Mouse (Mus musculus) midbrain, embryonic 15.5 days (tissue): ENCODE measurements at regions not wholly inside any gene's neighbourhood (a gene's known extent, or its start where the extent isn't known, plus 50 kb on each side); places are given as distances from the start of the nearest gene placed in this dataset.

Experiments
- ATAC-seq: fragments of 200-750 bp; cut with Nextera tagmentation; replicated peaks from 2 replicates; pipeline ENCODE4 v1.8.0; 2017; ENCODE audit warnings: moderate TSS enrichment
- H3K27ac ChIP-seq: fragments of 300-500 bp; sonication (generic); 2 replicates; pipeline ENCODE4 v1.5.1; 2015; ENCODE audit warnings: mild to moderate bottlenecking, inconsistent platforms
- H3K27me3 ChIP-seq: fragments of 300-500 bp; sonication (generic); replicated peaks from 2 replicates; pipeline ENCODE4 v1.6.1; 2015; ENCODE audit warnings: inconsistent platforms
- H3K36me3 ChIP-seq: fragments of 300-500 bp; sonication (generic); replicated peaks from 2 replicates; pipeline ENCODE4 v1.6.1; 2015; ENCODE audit warnings: inconsistent platforms
- H3K4me1 ChIP-seq: fragments of 300-500 bp; sonication (generic); 2 replicates; pipeline ENCODE4 v1.6.1; 2015; ENCODE audit warnings: inconsistent platforms
- H3K4me2 ChIP-seq: fragments of 300-500 bp; sonication (generic); 2 replicates; pipeline ENCODE4 v1.6.1; 2015; ENCODE audit warnings: inconsistent platforms, mild to moderate bottlenecking, moderate library complexity
- H3K4me3 ChIP-seq: fragments of 300-500 bp; sonication (generic); 2 replicates; pipeline ENCODE4 v1.5.1; 2015; ENCODE audit warnings: mild to moderate bottlenecking, inconsistent platforms
- H3K9ac ChIP-seq: fragments of 300-500 bp; sonication (generic); 2 replicates; pipeline ENCODE4 v1.6.1; 2015; ENCODE audit warnings: mild to moderate bottlenecking, inconsistent platforms
- H3K9me3 ChIP-seq: fragments of 300-500 bp; sonication (generic); 2 replicates; pipeline ENCODE4 v1.6.1; 2016; ENCODE audit warnings: inconsistent platforms
- WGBS: fragments of 180-500 bp; shearing (Covaris S2); methylation state at CpG from one replicate; pipeline ENCODE4 v1.1.7; 2015; ENCODE audit warnings: mixed read lengths; 5-methylcytosine and 5-hydroxymethylcytosine counted together

DNA sequence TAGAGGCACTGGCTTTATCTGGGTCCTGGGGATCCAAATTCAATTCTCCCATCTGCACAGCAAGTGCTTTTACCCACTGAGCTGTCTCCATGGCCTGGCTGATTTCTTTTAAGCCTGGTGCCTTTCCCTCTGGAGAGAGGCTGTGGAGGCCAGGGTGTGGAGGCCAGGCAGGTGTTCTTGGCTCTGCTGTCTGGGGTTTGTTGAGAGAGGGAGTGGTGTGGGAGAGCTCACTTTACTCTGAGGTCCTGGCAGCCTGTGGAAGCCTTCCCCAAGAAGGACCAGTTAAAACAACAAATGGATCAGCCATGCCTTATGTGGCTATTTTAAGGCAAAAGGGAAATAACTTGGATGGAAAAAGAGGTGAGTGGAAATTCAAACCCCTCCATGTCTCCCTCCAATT, 86.5 kb downstream of the Rpl14 start:
- H3K36me3 ChIP-seq, result no peaks in the 10 kb centered on the region

DNA sequence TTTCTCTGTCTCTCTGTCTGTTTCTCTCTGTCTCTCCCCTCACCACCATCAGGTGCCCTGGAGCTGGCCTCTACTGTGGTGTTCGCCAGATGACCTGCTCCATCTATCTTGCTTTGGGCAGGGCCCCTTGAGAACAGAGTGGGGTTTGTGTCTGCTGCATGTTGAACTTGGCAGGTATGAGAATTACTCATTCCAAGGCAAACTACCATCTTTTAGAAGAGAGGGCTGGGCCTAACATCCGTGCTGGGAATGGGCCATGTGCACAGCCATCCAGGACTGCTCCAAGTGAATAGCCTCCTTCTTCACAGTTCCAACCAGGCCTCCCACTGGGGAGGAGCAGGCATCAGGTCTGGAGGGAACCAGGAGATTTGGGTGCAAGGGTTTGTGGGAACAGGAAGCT, 87.3 kb downstream of the Rpl14 start:
- H3K27me3 ChIP-seq, result no peaks in the 10 kb centered on the region
- H3K36me3 ChIP-seq, result no peaks in the 10 kb centered on the region
- no peak overlapping the region for H3K9ac ChIP-seq
- no peak overlapping the region for H3K27ac ChIP-seq
- 89% methylated on average over 2 of the region's 2 CpGs for WGBS
- no peak overlapping the region for H3K4me2 ChIP-seq
- ATAC-seq, result no peak
- H3K4me3 ChIP-seq, result no peak overlapping the region
- H3K9me3 ChIP-seq, result no peaks in the 10 kb centered on the region
- H3K4me1 ChIP-seq, result peaks cover 5% of the 10 kb centered on the region

More for the DNA sequence above, 86.5 kb downstream of the Rpl14 start:
- Histone ChIP-seq H3K27ac (no peak overlapping the region), H3K9me3 (no peaks in the 10 kb centered on the region), H3K9ac (no peak overlapping the region), H3K4me3 (no peak overlapping the region), H3K4me2 (no peak overlapping the region), H3K27me3 (no peaks in the 10 kb centered on the region), H3K4me1 (peaks cover 11% of the 10 kb centered on the region)
- no peak for ATAC-seq

DNA sequence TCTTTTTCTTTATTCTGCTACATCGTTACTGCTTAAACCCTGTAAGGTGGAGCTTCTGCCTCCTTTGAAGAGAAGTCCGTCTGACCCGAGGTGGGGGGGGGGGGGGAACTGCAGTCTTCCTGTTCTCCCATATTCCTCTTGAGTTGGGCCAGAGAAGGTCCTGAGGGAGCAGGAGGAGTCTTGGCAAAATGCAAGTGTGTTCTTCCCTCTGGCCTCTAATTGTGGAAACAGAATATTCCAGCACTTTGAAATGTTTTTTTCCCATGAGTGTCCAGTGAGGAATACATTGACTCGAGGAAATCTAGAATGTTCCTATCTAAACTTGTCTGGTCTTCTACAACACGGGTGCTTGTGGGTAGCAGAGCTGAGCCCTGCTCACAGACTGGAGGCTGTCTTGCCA, 90.0 kb downstream of the Rpl14 start:
- H3K4me1 ChIP-seq, result no peaks in the 10 kb centered on the region
- H3K4me3 ChIP-seq, result no peak overlapping the region
- ATAC-seq, result no peak
- H3K9ac ChIP-seq, result no peak overlapping the region
- H3K9me3 ChIP-seq, result no peaks in the 10 kb centered on the region
- 52% methylated on average over 5 of the region's 5 CpGs for WGBS
- no peaks in the 10 kb centered on the region for H3K27me3 ChIP-seq
- no peak overlapping the region for H3K4me2 ChIP-seq
- no peaks in the 10 kb centered on the region for H3K36me3 ChIP-seq
- H3K27ac ChIP-seq, result no peak overlapping the region

DNA sequence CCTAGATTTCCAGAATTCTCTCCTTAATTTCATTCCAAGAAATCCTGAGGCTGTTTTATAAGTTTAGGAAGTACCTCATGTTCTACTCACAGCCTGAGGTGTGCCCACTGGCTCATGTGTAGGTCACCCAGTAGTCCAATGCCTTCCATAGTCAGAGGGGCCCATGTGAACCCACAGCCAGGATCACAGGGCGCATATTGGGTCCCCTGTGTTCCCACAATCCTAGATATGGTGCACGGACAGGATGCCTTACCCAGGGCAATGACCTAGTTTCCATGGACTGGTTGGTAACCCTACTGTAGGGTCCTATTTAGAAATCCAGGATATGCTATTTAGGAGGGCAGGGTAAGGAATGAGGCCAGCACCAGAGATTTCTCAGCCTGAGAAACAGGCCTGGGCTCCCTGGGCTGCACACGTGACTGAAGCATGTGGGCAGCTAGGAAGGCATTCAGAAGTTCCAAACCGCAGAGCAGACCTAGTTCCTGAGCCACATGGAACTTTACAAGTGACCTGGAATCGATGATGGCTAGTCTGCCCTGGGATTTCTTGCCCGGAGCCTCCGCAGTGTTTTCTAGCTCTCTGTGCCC, 90.5 kb downstream of the Rpl14 start:
- H3K9me3 ChIP-seq, result no peaks in the 10 kb centered on the region
- no peak for ATAC-seq
- H3K4me1 ChIP-seq, result no peaks in the 10 kb centered on the region
- H3K4me2 ChIP-seq, result no peak overlapping the region
- H3K9ac ChIP-seq, result no peak overlapping the region
- no peak overlapping the region for H3K27ac ChIP-seq
- no peak overlapping the region for H3K4me3 ChIP-seq
- WGBS, result 88% methylated on average over 7 of the region's 7 CpGs
- no peaks in the 10 kb centered on the region for H3K36me3 ChIP-seq
- no peaks in the 10 kb centered on the region for H3K27me3 ChIP-seq

DNA sequence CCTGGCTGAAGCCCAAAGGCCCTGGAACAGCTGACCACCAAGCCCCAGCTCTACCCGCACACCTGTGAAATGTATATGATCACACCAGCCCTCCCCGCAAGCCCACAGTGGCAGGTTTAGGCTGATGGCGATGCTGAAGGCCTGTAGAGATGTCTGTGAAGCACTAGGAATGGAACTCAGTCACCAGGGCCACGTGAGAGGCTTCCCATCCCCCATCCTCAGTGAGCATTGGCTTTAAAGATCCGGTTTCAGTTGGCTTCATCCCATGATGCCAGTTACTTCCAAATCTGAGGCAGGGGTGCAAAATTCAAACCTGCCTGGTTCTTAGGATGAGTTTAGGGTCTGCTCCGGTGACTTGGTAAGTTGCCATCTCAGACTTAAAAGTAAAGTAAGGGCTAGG, 91.9 kb downstream of the Rpl14 start:
- Histone ChIP-seq H3K27me3 (no peaks in the 10 kb centered on the region), H3K9ac (no peak overlapping the region), H3K4me2 (no peak overlapping the region), H3K27ac (no peak overlapping the region), H3K9me3 (no peaks in the 10 kb centered on the region), H3K4me1 (no peaks in the 10 kb centered on the region), H3K4me3 (no peak overlapping the region), H3K36me3 (no peaks in the 10 kb centered on the region)
- 66% methylated on average over 6 of the region's 6 CpGs for WGBS
- ATAC-seq, result no peak

DNA sequence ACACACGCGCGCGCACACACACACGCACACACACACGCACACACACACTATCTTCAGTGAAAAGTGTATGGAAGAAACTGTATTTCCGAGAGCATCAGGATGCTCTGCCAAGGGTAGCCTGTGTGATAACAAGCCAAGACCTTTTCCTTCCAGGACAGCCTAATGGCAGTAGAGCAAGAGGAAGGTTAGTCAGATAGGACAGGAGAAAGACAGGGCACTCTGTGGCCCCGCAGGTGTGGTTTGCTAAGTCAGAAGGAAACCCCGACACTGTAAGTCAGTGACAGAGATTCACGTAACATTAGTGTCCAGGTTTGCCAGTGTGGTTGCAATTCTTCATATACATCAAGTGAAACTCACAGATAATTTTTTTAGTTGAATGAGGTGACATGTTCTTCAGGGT, 92.8 kb downstream of the Rpl14 start:
- ATAC-seq, result no peak
- no peak overlapping the region for H3K9ac ChIP-seq
- no peaks in the 10 kb centered on the region for H3K4me1 ChIP-seq
- H3K27me3 ChIP-seq, result no peaks in the 10 kb centered on the region
- no peak overlapping the region for H3K4me2 ChIP-seq
- 93% methylated on average over 10 of the region's 10 CpGs for WGBS
- H3K36me3 ChIP-seq, result no peaks in the 10 kb centered on the region
- no peak overlapping the region for H3K27ac ChIP-seq
- H3K9me3 ChIP-seq, result no peaks in the 10 kb centered on the region
- no peak overlapping the region for H3K4me3 ChIP-seq

DNA sequence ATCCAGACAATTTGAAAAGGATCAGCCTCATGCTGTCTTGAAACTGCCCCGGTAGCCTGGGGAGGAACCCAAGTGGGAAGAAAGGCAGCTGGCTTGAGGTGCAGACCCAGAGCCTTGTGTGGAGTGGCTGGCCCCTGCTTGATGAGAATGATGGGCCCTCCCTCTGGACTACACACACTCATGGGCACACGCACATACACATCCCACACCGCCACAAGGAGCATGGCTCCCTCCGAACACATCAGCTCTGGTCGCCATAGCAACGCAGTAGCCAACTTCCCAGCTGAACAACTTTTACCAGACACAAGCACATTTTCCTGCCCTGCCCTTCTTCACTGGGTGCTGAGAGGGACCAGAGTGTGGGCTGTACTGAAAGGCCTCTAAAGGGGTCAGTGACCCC, 101.2 kb downstream of the Rpl14 start:
- Histone ChIP-seq H3K9ac (no peak overlapping the region), H3K27ac (peak overlapping the region; percentile 66), H3K27me3 (no peaks in the 10 kb centered on the region), H3K9me3 (no peaks in the 10 kb centered on the region), H3K4me3 (no peak overlapping the region), H3K36me3 (no peaks in the 10 kb centered on the region), H3K4me2 (peak overlapping the region; percentile 22), H3K4me1 (peaks cover 45% of the 10 kb centered on the region)
- WGBS, result 6% methylated on average over 6 of the region's 6 CpGs
- ATAC-seq, result peak; percentile 83

DNA sequence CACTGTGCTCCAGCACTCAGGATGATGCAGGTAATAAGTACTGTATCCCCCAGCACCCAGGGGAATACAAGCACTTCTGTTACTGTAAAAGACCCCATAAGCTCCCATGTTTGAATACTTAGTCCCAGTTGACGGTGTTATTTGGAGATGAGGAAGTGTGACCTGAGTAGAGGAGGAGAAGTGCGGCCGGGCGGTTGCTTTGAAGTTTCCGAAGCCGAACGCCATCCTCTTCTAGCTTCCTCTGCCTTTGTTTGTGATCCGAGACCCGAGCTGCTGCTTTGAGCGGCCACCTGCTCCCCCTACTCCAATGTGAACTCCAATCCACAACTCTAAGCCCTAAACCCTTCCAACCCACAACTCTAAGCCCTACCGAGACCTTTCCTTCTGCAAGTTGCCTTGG, 103.6 kb downstream of the Rpl14 start:
- Histone ChIP-seq H3K4me1 (peaks cover 46% of the 10 kb centered on the region), H3K4me3 (no peak overlapping the region), H3K9me3 (no peaks in the 10 kb centered on the region), H3K36me3 (no peaks in the 10 kb centered on the region), H3K4me2 (peak overlapping the region; percentile 55), H3K9ac (no peak overlapping the region), H3K27ac (no peak overlapping the region), H3K27me3 (no peaks in the 10 kb centered on the region)
- ATAC-seq, result no peak
- 3% methylated on average over 11 of the region's 11 CpGs for WGBS

DNA sequence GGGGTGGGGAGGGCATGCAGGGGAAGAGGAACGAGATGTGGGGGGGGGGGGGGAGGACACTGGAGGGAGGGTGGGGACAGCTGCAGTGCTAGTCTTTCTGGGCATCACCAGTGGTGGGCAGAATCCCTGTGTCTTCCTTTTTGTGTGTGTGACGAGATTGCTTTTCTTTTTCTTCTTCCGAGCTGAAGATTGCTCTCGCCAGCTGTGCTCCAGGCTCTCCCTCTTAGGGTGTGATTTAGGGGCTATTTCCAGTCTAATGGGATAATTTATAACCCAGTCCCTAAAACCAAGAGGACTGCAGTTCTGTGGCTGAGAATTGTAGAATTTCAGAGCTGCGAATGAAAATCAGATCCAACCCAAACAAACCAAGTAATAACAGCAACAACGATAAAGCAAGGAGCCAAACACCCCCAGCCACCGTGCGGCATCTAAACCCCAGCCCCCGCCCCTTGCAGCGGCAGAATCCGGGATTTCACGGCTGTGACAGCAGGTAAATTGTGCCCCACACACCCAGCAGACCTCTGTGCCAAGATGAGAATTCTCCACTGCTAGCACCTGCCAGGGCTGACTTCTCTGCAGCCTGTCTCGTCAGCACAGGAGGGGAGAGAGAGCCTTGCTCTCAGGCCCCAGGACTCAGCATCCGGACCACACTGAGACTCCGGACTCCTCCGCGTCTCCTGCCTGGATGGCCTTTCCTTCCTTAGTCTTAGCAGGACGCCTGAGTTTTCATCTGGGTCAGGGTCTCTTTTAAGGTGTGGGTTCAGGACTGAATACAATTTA, 104.3 kb downstream of the Rpl14 start:
- H3K9ac ChIP-seq, result peak overlapping the region; percentile 31; the same call in 1 of the 2 replicates
- H3K9me3 ChIP-seq, result no peaks in the 10 kb centered on the region
- H3K4me1 ChIP-seq, result peaks cover 46% of the 10 kb centered on the region
- WGBS, result under 1% methylated on average over 18 of the region's 18 CpGs
- peak overlapping the region; percentile 16; the same call in 1 of the 2 replicates for H3K27ac ChIP-seq
- H3K4me2 ChIP-seq, result peak overlapping the region; percentile 55
- ATAC-seq, result 0 out of 2 replicates have a peak, but pooled peaks have one; percentile 27
- H3K4me3 ChIP-seq, result peak overlapping the region; percentile 27
- H3K36me3 ChIP-seq, result no peaks in the 10 kb centered on the region
- H3K27me3 ChIP-seq, result no peaks in the 10 kb centered on the region

DNA sequence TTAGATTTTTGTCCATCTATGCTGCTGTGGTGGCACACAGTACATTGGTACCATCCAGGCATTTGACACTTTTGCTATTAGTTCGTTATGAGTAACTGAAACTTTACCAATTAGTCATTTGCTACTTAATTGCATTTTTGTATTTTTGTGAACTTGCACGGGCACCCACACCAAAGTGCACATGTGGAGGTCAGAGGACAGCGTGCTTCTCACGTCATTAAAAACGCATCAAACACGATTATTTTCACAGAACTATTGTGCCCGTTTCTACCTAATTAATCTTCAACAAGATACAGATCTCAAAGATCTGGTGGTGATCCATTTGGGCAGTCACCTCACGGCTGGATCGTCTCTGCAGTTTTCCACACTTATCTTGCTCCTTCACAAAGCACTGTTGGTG, 105.1 kb downstream of the Rpl14 start:
- WGBS, result 25% methylated on average over 9 of the region's 9 CpGs
- H3K27me3 ChIP-seq, result no peaks in the 10 kb centered on the region
- no peak overlapping the region for H3K4me3 ChIP-seq
- H3K36me3 ChIP-seq, result no peaks in the 10 kb centered on the region
- peaks cover 49% of the 10 kb centered on the region for H3K4me1 ChIP-seq
- H3K9me3 ChIP-seq, result no peaks in the 10 kb centered on the region
- H3K9ac ChIP-seq, result no peak overlapping the region
- H3K27ac ChIP-seq, result no peak overlapping the region
- no peak overlapping the region for H3K4me2 ChIP-seq
- ATAC-seq, result no peak

DNA sequence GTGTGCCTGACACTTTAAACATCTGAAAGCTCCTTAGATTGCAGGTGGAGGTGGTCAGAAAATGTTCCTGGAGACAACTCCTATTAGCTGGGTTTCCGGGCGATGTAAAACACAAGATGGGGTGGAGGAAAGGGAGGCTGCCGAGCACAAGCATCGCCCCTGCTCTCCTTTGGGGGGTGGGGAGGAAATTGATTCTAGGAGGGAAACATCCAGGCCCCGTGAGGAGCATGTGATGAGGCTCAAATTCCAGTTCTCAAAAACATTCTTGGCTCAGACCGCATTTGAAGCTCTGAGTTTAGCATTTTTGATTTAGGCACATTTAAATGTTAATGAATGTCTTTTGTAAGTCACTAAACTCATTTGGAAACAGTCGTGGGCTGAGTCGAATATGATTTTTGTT, 105.5 kb downstream of the Rpl14 start:
- Histone ChIP-seq H3K4me3 (no peak overlapping the region), H3K9ac (no peak overlapping the region), H3K4me1 (peaks cover 53% of the 10 kb centered on the region), H3K27me3 (no peaks in the 10 kb centered on the region), H3K36me3 (no peaks in the 10 kb centered on the region), H3K4me2 (no peak overlapping the region), H3K27ac (no peak overlapping the region), H3K9me3 (no peaks in the 10 kb centered on the region)
- 22% methylated on average over 8 of the region's 8 CpGs for whole genome bisulfite sequencing
- ATAC-seq, result no peak

DNA sequence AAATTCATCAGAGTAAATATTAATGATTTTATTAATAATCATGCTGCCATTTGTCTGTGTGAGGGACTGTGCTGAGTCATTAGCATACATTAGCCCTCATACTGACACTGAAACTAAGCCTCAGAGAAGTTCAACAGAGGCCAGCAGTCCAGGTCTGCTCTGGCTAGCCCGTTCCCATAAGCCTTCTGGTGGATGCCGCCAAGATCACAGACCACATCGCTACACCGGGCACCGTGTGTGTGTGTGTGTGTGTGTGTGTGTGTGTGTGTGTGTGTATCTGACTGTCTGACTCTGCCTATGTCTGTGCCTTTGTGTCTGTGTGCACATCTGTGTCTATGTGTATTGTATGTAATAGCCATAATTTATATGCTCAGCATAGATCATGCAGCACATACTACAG, 106.0 kb downstream of the Rpl14 start:
- no peak overlapping the region for H3K4me3 ChIP-seq
- 41% methylated on average over 5 of the region's 5 CpGs for WGBS
- H3K9ac ChIP-seq, result no peak overlapping the region
- H3K4me2 ChIP-seq, result no peak overlapping the region
- ATAC-seq, result no peak
- peaks cover 49% of the 10 kb centered on the region for H3K4me1 ChIP-seq
- H3K9me3 ChIP-seq, result no peaks in the 10 kb centered on the region
- H3K36me3 ChIP-seq, result no peaks in the 10 kb centered on the region
- H3K27ac ChIP-seq, result no peak overlapping the region
- H3K27me3 ChIP-seq, result no peaks in the 10 kb centered on the region

DNA sequence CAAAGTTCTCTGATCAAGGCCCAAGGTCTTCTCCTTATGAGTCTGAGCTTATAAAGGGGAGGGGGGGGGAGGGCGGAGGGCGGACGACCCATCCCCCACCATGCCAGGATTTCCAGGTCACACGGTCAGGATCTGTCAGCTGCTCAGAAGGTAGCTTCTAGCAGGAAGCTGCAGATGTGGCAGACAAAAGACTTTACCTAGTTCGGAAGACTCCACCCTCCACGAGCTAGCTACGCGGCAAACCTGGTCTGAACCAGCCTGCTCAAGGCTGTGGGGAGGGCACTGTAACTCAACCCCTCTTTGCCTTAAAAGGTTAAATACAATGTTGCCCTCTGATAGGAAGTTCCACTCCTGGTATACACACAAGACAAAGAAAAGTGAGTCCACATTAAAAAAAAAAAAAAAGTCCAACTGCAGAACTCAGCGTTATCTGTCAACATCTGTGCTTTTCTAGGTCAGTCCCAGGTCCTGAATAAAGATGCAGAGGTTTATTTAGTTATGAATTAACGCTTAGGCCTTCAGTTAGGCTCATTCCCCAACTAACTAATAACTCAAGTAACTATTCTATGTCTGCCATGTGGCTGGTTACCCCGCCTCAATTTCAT, 108.7 kb downstream of the Rpl14 start:
- no peaks in the 10 kb centered on the region for H3K27me3 ChIP-seq
- ATAC-seq, result no peak
- no peak overlapping the region for H3K27ac ChIP-seq
- H3K4me1 ChIP-seq, result peaks cover 33% of the 10 kb centered on the region
- 52% methylated on average over 11 of the region's 11 CpGs for WGBS
- no peaks in the 10 kb centered on the region for H3K36me3 ChIP-seq
- H3K9ac ChIP-seq, result no peak overlapping the region
- no peak overlapping the region for H3K4me3 ChIP-seq
- no peak overlapping the region for H3K4me2 ChIP-seq
- no peaks in the 10 kb centered on the region for H3K9me3 ChIP-seq
